Mouse (Mus musculus): ENCODE measurements at regions not wholly inside any gene's neighbourhood (a gene's known extent, or its start where the extent isn't known, plus 50 kb on each side); places are given as distances from the start of the nearest gene placed in this dataset.

DNA sequence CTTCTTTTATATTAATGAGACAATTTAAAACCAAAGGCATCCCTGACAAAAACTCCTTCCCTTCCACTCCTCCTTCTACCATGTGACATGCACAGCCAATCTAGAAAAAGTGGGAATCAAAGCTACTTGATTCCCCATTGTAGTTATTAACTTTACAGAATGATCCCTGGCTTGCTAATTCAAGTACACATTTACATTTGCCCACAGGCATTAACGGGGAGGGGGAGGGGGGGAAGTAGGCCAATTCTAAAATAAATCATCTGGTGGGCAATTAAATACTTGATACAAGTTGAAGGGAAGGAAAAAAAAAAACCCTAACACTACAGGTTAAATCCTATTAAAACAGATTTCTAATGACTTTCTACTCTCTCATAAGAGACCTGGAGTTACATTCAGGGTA, 152.8 kb downstream of the Sox4 start:
- no peak for TF ChIP-seq GATA1 (IDR thresholded peaks at IDR 0.05; ENCODE audit: low read length)
- no peak for TF ChIP-seq TAL1 (IDR thresholded peaks at IDR 0.05; ENCODE audit: low read length)

Data from erythroblast, embryonic 14.5 days (primary cell).